Mouse (Mus musculus) left cerebral cortex, postnatal 36 days (tissue): ENCODE data around the gene Efhd2. TPM values are rescaled to one million over a fixed set of nuclear protein-coding genes. Genes with fewer than 3 reads are reported as not detected.
A peak's percentile ranks its signal among the peaks of the same experiment; 100 is the strongest.

Source experiments
- DNase-seq, 2 experiments: peaks; one replicate each; pipeline ENCODE4 v3.0.0; 2021 to 2022; ENCODE audit warnings: low spot score in 2 of 2, mixed read lengths in 1 of 2
- intact Hi-C: fragments of 180-260 bp; cut with DNase I; formaldehyde crosslinking; loops from one replicate; pipeline ENCODE4 v1.15.1; 2025
- total RNA-seq, 2 experiments: library from RNA; stranded (reverse); gene quantifications; 2 replicates each; pipeline ENCODE4 v1.2.3; 2021

Efhd2 gene
- total RNA-seq, result 100 to 1,000 TPM; 233 to 306 TPM

GRCm38 (mm10) chr4:141874601-141875460 is at the start of gene Efhd2:
Efhd2 (minus strand) TSS chr4:141874920.
- intact Hi-C loops, result loop anchor here (5.0 kb wide), 1 partner anchor 82 kb away; no protein-coding TSS in a partner anchor

GRCm38 (mm10) chr4:141923961-141924360 is 49.2 kb upstream of the Efhd2 start:
- intact Hi-C loops, result no loop called here
- no peak for DNase-seq

More at GRCm38 (mm10) chr4:141874601-141875460, at the start of gene Efhd2:
- peak; percentile 77 to 88 for DNase-seq

- intact Hi-C loops, result no loop called here
- DNase-seq, result no peak
Measured at GRCm38 (mm10) chr4:141920391-141920790, 45.7 kb upstream of the Efhd2 start.

GRCm38 (mm10) chr4:141917735-141918419 is 43.2 kb upstream of the Efhd2 start:
- intact Hi-C loops, result no loop called here
- no peak for DNase-seq

DNA sequence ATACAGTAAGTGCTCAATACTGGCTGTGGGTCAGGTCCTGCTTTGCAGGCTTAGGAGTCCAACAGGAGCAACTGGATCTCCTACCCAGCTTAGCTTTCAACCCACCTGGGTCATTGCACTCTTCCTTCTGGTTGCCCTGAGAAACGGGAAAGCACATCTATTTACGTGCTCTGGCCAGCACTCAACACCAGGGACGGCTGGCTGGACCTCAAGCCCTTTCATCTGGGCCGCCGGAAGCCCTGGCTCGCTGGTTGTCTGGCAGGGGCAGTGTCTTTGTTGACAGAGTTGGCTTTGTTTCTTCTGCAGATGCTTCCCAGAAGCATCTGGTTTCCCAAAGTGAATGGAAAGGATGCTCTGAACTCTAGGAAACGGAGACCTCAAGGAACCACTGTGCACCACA is 39.3 kb upstream of the Efhd2 start:
- peak in 1 of 2 experiments; percentile 23 for DNase-seq

DNA sequence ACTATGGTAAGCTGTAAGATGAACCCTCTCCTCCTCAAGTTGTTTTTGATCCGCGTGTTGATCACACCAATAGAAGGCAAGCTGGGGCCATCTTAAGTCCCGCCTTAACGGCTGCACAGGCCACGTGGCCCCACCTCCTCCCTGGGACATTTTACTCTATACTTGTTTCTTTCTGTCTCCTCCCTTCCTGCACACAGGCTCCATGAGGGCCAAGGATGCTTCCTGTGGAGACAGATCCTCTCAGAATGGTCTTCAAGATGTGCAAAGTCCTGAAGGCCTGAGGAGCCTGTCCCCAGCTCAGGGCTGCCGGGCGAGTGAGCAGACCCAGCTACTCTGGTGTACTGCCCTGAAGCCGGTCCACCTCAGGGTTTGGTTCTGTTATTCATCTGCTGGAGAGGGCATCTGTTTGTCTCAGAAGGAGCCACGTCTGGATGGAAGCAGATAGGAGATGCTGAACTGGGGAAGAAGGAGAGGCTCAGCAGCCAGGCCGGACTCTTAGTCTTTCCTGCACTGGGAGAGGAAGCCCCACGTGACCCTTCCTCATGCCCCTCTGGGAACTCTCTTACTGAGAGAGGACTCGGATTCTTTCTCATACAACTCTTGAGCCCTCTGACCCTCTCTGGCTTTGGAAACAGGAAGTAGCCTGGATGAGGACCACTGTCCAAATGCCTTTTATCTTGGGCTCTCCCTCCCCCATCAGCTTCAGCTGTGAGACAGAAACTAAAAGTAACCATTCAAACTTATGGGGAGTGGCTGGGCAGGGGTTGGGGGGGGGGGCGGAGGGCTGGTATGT is 38.7 kb upstream of the Efhd2 start:
- no peak for DNase-seq
- intact Hi-C loops, result no loop called here

More for the DNA sequence above, 39.3 kb upstream of the Efhd2 start:
- intact Hi-C loops, result no loop called here

- no peak for DNase-seq
- intact Hi-C loops, result no loop called here
Measured at GRCm38 (mm10) chr4:141904710-141905109, 30.0 kb upstream of the Efhd2 start.

GRCm38 (mm10) chr4:141902479-141902858 is 27.7 kb upstream of the Efhd2 start:
- no peak for DNase-seq
- intact Hi-C loops, result no loop called here

GRCm38 (mm10) chr4:141901711-141902478 is 27.2 kb upstream of the Efhd2 start:
- no peak for DNase-seq
- intact Hi-C loops, result no loop called here

- intact Hi-C loops, result no loop called here
Measured at GRCm38 (mm10) chr4:141900421-141900820, 25.7 kb upstream of the Efhd2 start.

GRCm38 (mm10) chr4:141899936-141900335 is 25.2 kb upstream of the Efhd2 start:
- no peak for DNase-seq
- intact Hi-C loops, result no loop called here

More at GRCm38 (mm10) chr4:141900421-141900820, 25.7 kb upstream of the Efhd2 start:
- no peak for DNase-seq

GRCm38 (mm10) chr4:141898905-141899304 is 24.2 kb upstream of the Efhd2 start:
- intact Hi-C loops, result no loop called here

DNA sequence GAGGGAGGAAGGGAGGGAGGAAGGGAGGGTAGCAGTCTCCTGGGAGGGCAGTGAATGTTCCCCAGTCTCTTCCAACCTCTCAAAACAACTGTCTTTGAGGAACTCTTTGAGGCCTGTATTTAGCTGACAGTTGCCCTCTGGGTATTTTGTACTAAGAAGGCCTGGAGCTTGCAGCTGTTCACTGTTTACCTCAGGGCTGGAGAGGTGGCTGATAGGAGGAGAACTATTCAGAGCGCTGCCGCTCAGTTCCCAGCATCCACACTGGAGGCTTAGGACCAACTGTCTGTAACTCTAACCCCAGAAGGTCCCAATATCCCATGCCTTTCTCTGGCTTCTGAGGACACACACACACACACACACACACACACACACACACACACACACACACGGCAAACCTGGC is 23.1 kb upstream of the Efhd2 start:
- intact Hi-C loops, result no loop called here
- no peak for DNase-seq

More at GRCm38 (mm10) chr4:141898905-141899304, 24.2 kb upstream of the Efhd2 start:
- DNase-seq, result no peak

DNA sequence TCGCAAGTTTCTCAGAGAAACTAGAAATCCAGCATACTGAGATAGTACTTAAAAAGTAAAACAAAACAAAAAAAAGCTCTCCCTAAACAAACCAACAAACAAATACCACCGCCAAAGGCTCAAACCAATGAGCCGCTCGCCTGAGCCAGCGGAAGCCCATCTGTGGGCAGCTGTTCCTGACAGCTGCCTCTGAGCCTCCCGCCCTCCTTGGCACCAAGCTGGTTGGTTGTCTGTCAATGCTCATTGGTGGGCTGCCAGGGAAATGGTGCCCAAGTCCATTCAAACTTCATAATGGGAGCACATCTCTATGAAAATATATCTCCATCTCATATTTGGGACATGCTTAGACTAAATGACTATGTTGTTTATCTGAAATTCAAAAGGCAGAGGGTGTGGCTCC is 22.5 kb upstream of the Efhd2 start:
- DNase-seq, result no peak
- intact Hi-C loops, result no loop called here

GRCm38 (mm10) chr4:141895772-141896171 is 21.1 kb upstream of the Efhd2 start:
- DNase-seq, result peak in 1 of 2 experiments; percentile 38
- intact Hi-C loops, result no loop called here

DNA sequence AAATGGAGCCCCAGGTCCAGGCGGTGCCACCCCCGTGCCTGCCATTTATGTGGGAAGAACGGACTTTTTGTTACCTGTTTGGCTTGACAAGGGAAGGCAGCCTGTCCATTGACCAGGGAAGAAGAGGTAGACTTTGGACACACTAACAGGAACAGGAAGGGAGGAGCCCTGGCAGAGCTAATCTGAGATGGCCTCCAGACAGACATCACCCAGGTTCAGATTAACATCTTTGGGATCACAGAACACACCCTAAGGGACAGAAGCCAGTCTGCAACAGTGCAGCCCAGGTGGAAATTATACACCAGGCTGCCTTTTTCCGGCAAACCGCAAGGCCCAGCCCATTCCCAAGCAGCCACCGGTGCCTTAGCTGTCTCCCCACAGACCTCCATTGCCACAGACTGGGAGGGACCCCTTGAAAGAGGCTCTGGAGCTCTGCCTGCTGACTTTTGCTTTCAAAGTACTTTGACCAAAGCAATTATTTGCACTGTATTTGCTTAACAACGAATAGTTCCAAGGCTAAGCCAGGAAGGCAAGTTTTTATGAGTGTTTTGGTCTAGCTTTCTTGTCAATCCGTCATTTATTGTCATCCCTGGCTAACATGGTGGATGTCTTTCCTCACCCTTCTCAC is 18.6 kb upstream of the Efhd2 start:
- intact Hi-C loops, result no loop called here
- no peak for DNase-seq

DNA sequence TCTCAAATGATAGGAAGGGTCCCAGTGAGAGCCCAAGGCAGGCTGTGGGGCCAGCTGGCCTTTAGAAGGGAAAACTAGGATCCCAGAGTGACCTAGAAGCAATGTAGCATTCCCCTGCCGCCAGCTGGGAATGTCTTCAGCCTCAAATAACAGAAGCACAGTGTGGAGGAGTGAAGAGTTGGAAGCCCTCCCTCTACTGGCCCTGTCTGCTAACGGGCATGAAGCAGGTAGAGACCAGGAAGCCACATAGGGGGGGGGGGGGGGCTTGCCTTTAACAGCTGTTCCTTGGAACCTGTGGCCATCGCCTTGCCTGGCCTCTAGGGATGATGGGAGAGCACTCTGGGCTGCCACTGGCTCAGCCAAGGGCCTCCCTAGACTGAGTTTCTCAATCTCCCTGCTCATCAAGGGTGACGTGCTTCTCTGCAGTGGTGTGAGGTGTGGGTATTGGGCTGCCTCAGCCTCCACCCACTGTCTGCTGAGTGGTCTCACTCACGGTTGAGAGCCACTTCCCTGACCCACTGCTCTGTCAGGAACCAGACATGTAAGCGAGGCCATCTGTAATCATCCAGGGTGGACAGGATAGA is 11.8 kb upstream of the Efhd2 start:
- intact Hi-C loops, result no loop called here
- no peak for DNase-seq

DNA sequence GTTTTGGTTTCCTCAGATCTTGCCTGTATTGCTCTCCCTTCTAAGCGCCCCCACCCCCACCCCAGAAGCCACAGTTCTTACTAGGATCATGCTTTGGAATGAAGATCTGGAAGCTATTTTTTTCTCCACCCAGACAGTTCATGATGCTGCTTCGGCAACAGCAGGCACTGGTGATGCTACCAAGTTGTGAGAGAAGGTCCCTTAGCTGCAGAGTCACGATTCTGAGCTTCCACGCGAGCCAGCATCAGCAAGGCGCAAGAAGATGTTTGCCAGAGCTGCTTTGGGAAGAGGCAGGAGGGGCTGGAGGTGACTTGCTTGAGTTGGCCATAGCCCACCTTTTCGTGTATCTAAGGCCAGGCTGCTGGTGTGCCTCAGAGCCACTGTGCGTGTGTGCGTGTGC is 10.7 kb upstream of the Efhd2 start:
- intact Hi-C loops, result no loop called here
- DNase-seq, result peak; percentile 70 to 80
